Mouse (Mus musculus): ENCODE data around the gene Mx1. TPM values are rescaled to one million over a fixed set of nuclear protein-coding genes. Genes with fewer than 3 reads are reported as not detected.

The Mx1 gene
- total and polyA plus RNA-seq, 3 experiments = 0.72 to 8.6 (median 7.8) TPM

DNA sequence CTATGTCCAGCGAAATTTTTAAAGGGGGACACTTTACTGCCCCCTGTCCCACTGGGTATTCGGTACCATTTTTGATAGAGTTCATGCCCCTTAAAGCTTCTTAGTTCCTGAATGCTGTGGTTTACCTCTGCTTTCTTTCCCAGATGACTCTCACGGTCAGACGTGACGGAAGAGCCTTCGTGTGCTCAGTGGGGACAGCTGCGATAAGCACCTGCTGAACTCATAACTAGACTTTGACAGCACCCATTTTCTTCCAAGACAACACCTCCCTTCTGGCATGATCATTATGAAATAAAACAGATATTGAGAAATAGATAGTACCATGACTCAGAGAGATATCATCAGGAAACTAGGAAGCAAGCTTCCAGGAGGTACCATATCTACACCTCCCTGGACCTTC, 36.7 kb upstream of the Mx1 start:
- no peaks in the 10 kb centered on the region for H3K79me2 ChIP-seq (replicated peaks; ENCODE audit: control insufficient read depth, extremely low read depth, insufficient read depth, poor library complexity, severe bottlenecking)
- no peak overlapping the region for H3K4me2 ChIP-seq (ENCODE audit: insufficient read depth, low read depth, poor library complexity, severe bottlenecking)
- no peaks in the 10 kb centered on the region for H3K27me3 ChIP-seq (replicated peaks)
- no peak overlapping the region for H3K27ac ChIP-seq (ENCODE audit: insufficient read depth, low read depth)
- H3K9me3 ChIP-seq (replicated peaks; ENCODE audit: low read length) = no peaks in the 10 kb centered on the region
- no peak overlapping the region for H3K9ac ChIP-seq (ENCODE audit: insufficient read depth, low read depth)
- H3K36me3 ChIP-seq (replicated peaks in 1 of 2; ENCODE audit: control insufficient read depth in 1 of 2, insufficient read depth in 1 of 2, low read length in 1 of 2) = no peaks in the 10 kb centered on the region
- peaks cover 3 to 4% of the 10 kb centered on the region in 2 experiments; a peak in 1 of 4 replicates for H3K4me1 ChIP-seq (ENCODE audit: control insufficient read depth in 1 of 2, insufficient read depth in 2 of 2)
- no peak for TF ChIP-seq NRF1 (IDR thresholded peaks at IDR 0.05; ENCODE audit: low read depth, low read length)
- TF ChIP-seq NELFE (IDR thresholded peaks at IDR 0.05; ENCODE audit: low read depth, low read length) = no peak
- TF ChIP-seq EP300 (IDR thresholded peaks at IDR 0.05; ENCODE audit: low read length) = no peak
- TF ChIP-seq BHLHE40 (IDR thresholded peaks at IDR 0.05; ENCODE audit: low read depth, low read length) = no peak
- no peak for TF ChIP-seq JUND (conservative IDR thresholded peaks at IDR 0.05; ENCODE audit: low read depth, low read length)
- no peak for TF ChIP-seq RAD21 (IDR thresholded peaks at IDR 0.05; ENCODE audit: low read depth, low read length)
- no peak for TF ChIP-seq GABPA (IDR thresholded peaks at IDR 0.05; ENCODE audit: insufficient replicate concordance, low read depth, low read length)
- no peak for TF ChIP-seq USF1 (IDR thresholded peaks at IDR 0.05; ENCODE audit: low read depth, low read length)
- no peak for TF ChIP-seq MAX (IDR thresholded peaks at IDR 0.05; ENCODE audit: low read length)
- no peak for TF ChIP-seq CHD1 (IDR thresholded peaks at IDR 0.05; ENCODE audit: low read depth, low read length)
- no peak for TF ChIP-seq E2F4 (IDR thresholded peaks at IDR 0.05; ENCODE audit: insufficient replicate concordance, low read depth, low read length)
- TF ChIP-seq IRF4 (IDR thresholded peaks at IDR 0.05; ENCODE audit: low read depth, low read length) = no peak
- TF ChIP-seq CTCF (conservative IDR thresholded peaks at IDR 0.05 in 1 of 2, IDR thresholded peaks at IDR 0.05 in 1 of 2; ENCODE audit: low read depth in 2 of 2, low read length in 2 of 2) = no peak
- no peak for TF ChIP-seq HCFC1 (IDR thresholded peaks at IDR 0.05; ENCODE audit: low read depth, low read length)
- TF ChIP-seq CHD2 (IDR thresholded peaks at IDR 0.05; ENCODE audit: low read length) = no peak
- no peak for DNase-seq (ENCODE audit: extremely low read depth)
- H3K4me3 ChIP-seq (replicated peaks in 1 of 3; ENCODE audit: low read depth in 2 of 3, low read length in 2 of 3, poor library complexity in 1 of 3) = no peak overlapping the region
- dilution Hi-C loops (cut with MboI; ENCODE audit: extremely low pct_ligation_motif_present, extremely low pct_unique_long_range_greater_than_20kb, low sequenced_read_pairs) = no loop called here
- in situ Hi-C loops (cut with MboI; ENCODE audit: low pct_ligation_motif_present, low pct_unique_long_range_greater_than_20kb, low sequenced_read_pairs) = no loop called here

DNA sequence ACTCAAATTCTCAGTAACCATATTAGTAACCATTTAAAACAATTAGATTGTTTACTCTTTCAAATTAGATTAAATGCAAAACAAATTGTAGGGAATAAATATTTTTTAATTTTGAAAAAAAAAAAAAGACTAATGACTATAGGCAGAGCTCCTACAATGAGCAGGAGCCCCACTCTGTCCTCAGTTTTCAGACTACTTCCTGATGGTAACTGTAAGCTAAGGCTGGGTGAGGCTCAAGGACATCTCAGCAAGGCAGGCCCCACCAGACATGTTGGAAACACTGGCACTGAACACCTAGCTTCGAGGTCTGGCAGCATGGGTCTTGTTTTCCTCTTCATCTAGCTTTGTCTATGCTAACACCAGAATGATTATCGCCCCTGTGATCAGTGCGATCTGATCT, 35.4 kb upstream of the Mx1 start:
- no peaks in the 10 kb centered on the region for H3K36me3 ChIP-seq (replicated peaks in 1 of 2; ENCODE audit: control insufficient read depth in 1 of 2, insufficient read depth in 1 of 2, low read length in 1 of 2)
- in situ Hi-C loops (cut with MboI; ENCODE audit: low pct_ligation_motif_present, low pct_unique_long_range_greater_than_20kb, low sequenced_read_pairs) (no loop called here), dilution Hi-C loops (cut with MboI; ENCODE audit: extremely low pct_ligation_motif_present, extremely low pct_unique_long_range_greater_than_20kb, low sequenced_read_pairs) (no loop called here)
- no peaks in the 10 kb centered on the region for H3K9me3 ChIP-seq (replicated peaks; ENCODE audit: low read length)
- no peaks in the 10 kb centered on the region for H3K79me2 ChIP-seq (replicated peaks; ENCODE audit: control insufficient read depth, extremely low read depth, insufficient read depth, poor library complexity, severe bottlenecking)
- no peaks in the 10 kb centered on the region for H3K4me1 ChIP-seq (ENCODE audit: control insufficient read depth in 1 of 2, insufficient read depth in 2 of 2)
- H3K4me3 ChIP-seq (replicated peaks in 1 of 3; ENCODE audit: low read depth in 2 of 3, low read length in 2 of 3, poor library complexity in 1 of 3) = no peak overlapping the region
- H3K27ac ChIP-seq (ENCODE audit: insufficient read depth, low read depth) = no peak overlapping the region
- no peak for TF ChIP-seq BHLHE40 (IDR thresholded peaks at IDR 0.05; ENCODE audit: low read depth, low read length)
- no peak for TF ChIP-seq MAX (IDR thresholded peaks at IDR 0.05; ENCODE audit: low read length)
- TF ChIP-seq ZC3H11A (IDR thresholded peaks at IDR 0.05; ENCODE audit: low read depth, low read length) = no peak
- no peak for TF ChIP-seq USF2 (conservative IDR thresholded peaks at IDR 0.05; ENCODE audit: low read depth, low read length)
- no peak for TF ChIP-seq KAT2A (IDR thresholded peaks at IDR 0.05; ENCODE audit: insufficient replicate concordance, low read length)
- TF ChIP-seq TBP (conservative IDR thresholded peaks at IDR 0.05; ENCODE audit: low read depth, low read length) = no peak
- TF ChIP-seq CTCF (conservative IDR thresholded peaks at IDR 0.05 in 1 of 2, IDR thresholded peaks at IDR 0.05 in 1 of 2; ENCODE audit: low read depth in 2 of 2, low read length in 2 of 2) = no peak
- TF ChIP-seq POLR2A (IDR thresholded peaks at IDR 0.05; ENCODE audit: low read depth, low read length) = no peak
- TF ChIP-seq NRF1 (IDR thresholded peaks at IDR 0.05; ENCODE audit: low read depth, low read length) = no peak
- no peak for TF ChIP-seq TCF12 (IDR thresholded peaks at IDR 0.05; ENCODE audit: low read depth, low read length)
- no peak for TF ChIP-seq ZNF384 (IDR thresholded peaks at IDR 0.05; ENCODE audit: low read depth, low read length)
- TF ChIP-seq ZKSCAN1 (IDR thresholded peaks at IDR 0.05; ENCODE audit: borderline replicate concordance, low read depth, low read length) = no peak
- no peak for TF ChIP-seq MYC (IDR thresholded peaks at IDR 0.05; ENCODE audit: low read depth, low read length)
- TF ChIP-seq MAZ (IDR thresholded peaks at IDR 0.05; ENCODE audit: low read depth, low read length) = no peak
- TF ChIP-seq PAX5 (IDR thresholded peaks at IDR 0.05; ENCODE audit: low read length) = no peak
- TF ChIP-seq USF1 (IDR thresholded peaks at IDR 0.05; ENCODE audit: low read depth, low read length) = no peak
- no peaks in the 10 kb centered on the region for H3K27me3 ChIP-seq (replicated peaks)
- H3K9ac ChIP-seq (ENCODE audit: insufficient read depth, low read depth) = no peak overlapping the region
- DNase-seq (ENCODE audit: extremely low read depth) = no peak
- no peak overlapping the region for H3K4me2 ChIP-seq (ENCODE audit: insufficient read depth, low read depth, poor library complexity, severe bottlenecking)
